Mouse (Mus musculus) adrenal gland, adult 8-10 months (tissue): Measurements from ENCODE around the gene Dusp1. TPM values are rescaled to one million over a fixed set of nuclear protein-coding genes. Genes with fewer than 3 reads are reported as not detected.

Source experiments
- DNase-seq: peaks from one replicate; pipeline ENCODE4 v3.0.0; 2022
- microRNA-seq, 2 experiments: library from miRNA; unstranded; fragments of <30 nt; microRNA quantifications; one replicate each; pipeline ENCODE4 v1.2.0; 2022
- total RNA-seq, 4 experiments: library from RNA; stranded (reverse); gene quantifications; 2 replicates each; pipeline ENCODE4 v1.2.4; 2022

Gene Dusp1
- total RNA-seq, 4 experiments from 2014 or later: 41.3 to 67.9 (median 53.3) TPM

- DNase-seq: peak; percentile 54
These were observed 99.2 kb downstream of the Dusp1 start for GRCm38 (mm10) chr17:26462634-26463170.

DNA sequence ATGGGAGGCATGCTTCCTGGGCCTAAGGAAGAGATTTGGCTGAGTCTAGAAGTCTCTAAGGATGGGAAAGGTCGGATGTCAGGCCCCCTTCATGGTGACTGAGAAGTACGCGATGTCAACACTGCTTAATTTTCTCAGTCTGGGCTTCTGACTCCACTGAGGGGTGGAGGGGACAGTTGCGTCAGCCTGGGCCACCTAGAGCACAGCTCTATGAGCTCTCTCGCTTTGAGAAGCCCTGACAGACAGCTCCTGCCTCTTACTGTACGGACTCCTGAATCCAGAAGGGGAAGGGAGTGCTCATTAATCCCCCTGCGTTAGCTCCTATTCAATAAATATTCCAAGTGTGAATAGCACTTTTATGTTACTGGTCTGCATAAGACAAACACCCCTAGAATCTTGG is 103.9 kb downstream of the Dusp1 start:
- DNase-seq: no peak

GRCm38 (mm10) chr17:26457506-26457905 is 104.4 kb downstream of the Dusp1 start:
- DNase-seq: no peak

Small RNA genes lying within 50 kb of the gene (microRNA-seq; reads per million reads assigned to microRNA genes)
- gene Gm22420: 0 reads per million in 2 experiments

Other genes starting within 250 kb of the Dusp1 start
- gene Neurl1b, start 147.3 kb downstream of the Dusp1 start, total RNA-seq: 10 to 100 TPM; 36.0 to 59.9 (median 52.3) TPM
- gene Ergic1, start 639 bp downstream of the Dusp1 start, total RNA-seq: 100 to 1,000 TPM; 142 to 218 (median 163) TPM
- gene Atp6v0e, start 101.1 kb upstream of the Dusp1 start, total RNA-seq: 100 to 1,000 TPM; 183 to 265 (median 234) TPM
- gene Crebrf, start 153.5 kb upstream of the Dusp1 start, total RNA-seq: 10 to 100 TPM; 71.1 to 94.5 (median 80.0) TPM
- 10 to 100 TPM; 24.8 to 36.2 (median 29.3) TPM for gene Bnip1, start 218.9 kb upstream of the Dusp1 start, total RNA-seq